Mouse (Mus musculus) heart, postnatal 0 days (tissue): Measurements from ENCODE around the gene Cntn5.

Experiments used
- CTCF ChIP-seq: IDR thresholded peaks from 2 replicates; pipeline ENCODE4 v1.5.1; 2016; ENCODE audit warnings: antibody characterized with exemption, control low read depth, low read depth
- EP300 ChIP-seq: IDR thresholded peaks from 2 replicates; pipeline ENCODE4 v1.6.1; 2016; ENCODE audit warnings: antibody characterized with exemption, low read depth

DNA sequence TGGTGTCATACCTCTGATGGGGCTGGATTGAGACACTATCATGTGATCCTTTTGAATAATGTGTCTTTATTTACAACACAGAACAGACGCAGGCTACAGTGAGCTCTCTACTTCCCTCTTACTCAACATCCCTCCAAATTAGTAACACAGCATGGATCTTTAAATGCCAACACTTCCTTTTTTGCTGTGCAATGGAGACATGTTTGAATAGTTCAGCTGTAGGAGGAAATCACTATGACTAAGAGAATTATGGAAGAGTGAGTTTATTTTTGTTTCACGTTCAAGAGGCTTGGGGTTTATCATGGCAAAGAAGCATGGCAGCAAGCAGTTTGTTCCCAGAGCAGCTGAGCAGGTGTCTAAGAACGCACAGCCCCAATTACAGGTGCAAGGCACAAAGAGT lies 235.9 kb downstream of the Cntn5 start:
- TF ChIP-seq EP300 (no peak), CTCF (no peak)
